ENCODE assay signal across 9 mouse cellular contexts in genomic region chr4:130171951-130172765, GRCm38 (mm10). TPM values are rescaled to one million over a fixed set of nuclear protein-coding genes. Genes with fewer than 3 reads are reported as not detected.
DNase-seq lines count a peak whose midpoint lies in the region; ATAC-seq lines count a peak whose summit lies in the region.
"Had no signal": no experiment of that assay in that cellular context is flagged by ENCODE, and none has a peak within 500 bp of the region (broad histone marks: within the 10 kb centered on the region; RNA-seq: fewer than 3 reads in every experiment).

No protein-coding gene starts in this region.

- DNase-seq in adrenal gland, adult 2 months = peak; percentile 86
- DNase-seq in thymus, postnatal 36 days = no peak
- no peak for DNase-seq in left cerebral cortex, postnatal 36 days (ENCODE audit: low spot score in 2 of 2)
- DNase-seq in right cerebral cortex, postnatal 4 days = no peak

- ATAC-seq in embryonic facial prominence, embryonic 15.5 days (ENCODE audit: insufficient number of reproducible peaks, low FRiP score, low TSS enrichment, low read depth) = no peak
- no peak for ATAC-seq in intestine, embryonic 15.5 days
- ATAC-seq in liver, embryonic 15.5 days (ENCODE audit: insufficient read depth) = no peak
- no peak for ATAC-seq in megakaryocyte, adult 5-6 weeks (ENCODE audit: poor library complexity, severe bottlenecking)

- H3K4me1 ChIP-seq in embryonic facial prominence, embryonic 15.5 days = peaks cover 61% of the 10 kb centered on the region
- H3K4me1 ChIP-seq in intestine, embryonic 15.5 days (replicated peaks) = peaks cover 75% of the 10 kb centered on the region
- H3K4me1 ChIP-seq in liver, embryonic 15.5 days (replicated peaks) = peaks cover 72% of the 10 kb centered on the region

- H3K9ac ChIP-seq in embryonic facial prominence, embryonic 15.5 days = no peak overlapping the region
- 0 out of 2 replicates have a peak overlapping the region, but pooled peaks have one; percentile 26 for H3K9ac ChIP-seq in intestine, embryonic 15.5 days
- 0 out of 2 replicates have a peak overlapping the region, but pooled peaks have one; percentile 25 for H3K9ac ChIP-seq in liver, embryonic 15.5 days

- peak overlapping the region; percentile 1; the same call in 1 of the 2 replicates for H3K4me2 ChIP-seq in embryonic facial prominence, embryonic 15.5 days (replicated peaks)
- H3K4me2 ChIP-seq in intestine, embryonic 15.5 days (replicated peaks) = peak overlapping the region; percentile 69
- H3K4me2 ChIP-seq in liver, embryonic 15.5 days = peak overlapping the region; percentile 71

- H3K9me3 ChIP-seq in embryonic facial prominence, embryonic 15.5 days (replicated peaks) = no peaks in the 10 kb centered on the region
- H3K9me3 ChIP-seq in intestine, embryonic 15.5 days = no peaks in the 10 kb centered on the region
- no peaks in the 10 kb centered on the region for H3K9me3 ChIP-seq in liver, embryonic 15.5 days (replicated peaks)

- 26% methylated on average over 11 of the region's 11 CpGs for WGBS in embryonic facial prominence, embryonic 15.5 days
- WGBS in intestine, embryonic 15.5 days = 31% methylated on average over 11 of the region's 11 CpGs
- 60% methylated on average over 11 of the region's 11 CpGs for WGBS in liver, embryonic 15.5 days (ENCODE audit: insufficient replicate concordance)

- no peak overlapping the region for H3K27ac ChIP-seq in embryonic facial prominence, embryonic 15.5 days (replicated peaks)
- H3K27ac ChIP-seq in intestine, embryonic 15.5 days = peak overlapping the region; percentile 18; the same call in 1 of the 2 replicates
- 0 out of 2 replicates have a peak overlapping the region, but pooled peaks have one; percentile 33 for H3K27ac ChIP-seq in liver, embryonic 15.5 days (replicated peaks)

- intact Hi-C loops in left cerebral cortex, postnatal 36 days (cut with DNase I) = no loop called here

- H3K36me3 ChIP-seq in embryonic facial prominence, embryonic 15.5 days = no peaks in the 10 kb centered on the region
- H3K36me3 ChIP-seq in intestine, embryonic 15.5 days = no peaks in the 10 kb centered on the region
- H3K36me3 ChIP-seq in liver, embryonic 15.5 days (replicated peaks) = peaks cover 33% of the 10 kb centered on the region

- peaks cover 30% of the 10 kb centered on the region for H3K27me3 ChIP-seq in embryonic facial prominence, embryonic 15.5 days
- H3K27me3 ChIP-seq in intestine, embryonic 15.5 days (replicated peaks) = peaks cover 4% of the 10 kb centered on the region
- peaks cover 70% of the 10 kb centered on the region for H3K27me3 ChIP-seq in liver, embryonic 15.5 days

- no peak overlapping the region for H3K4me3 ChIP-seq in embryonic facial prominence, embryonic 15.5 days (replicated peaks)
- 0 out of 2 replicates have a peak overlapping the region, but pooled peaks have one; percentile 0 for H3K4me3 ChIP-seq in intestine, embryonic 15.5 days (replicated peaks)
- peak overlapping the region; percentile 64 for H3K4me3 ChIP-seq in liver, embryonic 15.5 days (replicated peaks)

RNA-seq across cellular contexts. Expression of gene Tinagl1, which starts 2.8 kb away (rescaled TPM):
- 100 to 1,000 TPM; 115 to 136 TPM for total RNA-seq in adrenal gland, adult 2 months (2021)
- polyA plus RNA-seq in adrenal gland, adult 2 months (2012; rRNA removed) = 311 and 341 TPM in 2 replicates
- polyA plus RNA-seq in embryonic facial prominence, embryonic 15.5 days (2015; fragmentation: Nextera tagmentation; extraction: Ambion mirVana) = 26.5 and 27.4 TPM in 2 replicates
- polyA plus RNA-seq in intestine, embryonic 15.5 days (2015; fragmentation: Nextera tagmentation; extraction: Ambion mirVana) = 65.6 and 72.9 TPM in 2 replicates
- 41.1 and 47.6 TPM in 2 replicates for polyA plus RNA-seq in liver, embryonic 15.5 days (2015; fragmentation: Nextera tagmentation; extraction: Ambion mirVana)
- total RNA-seq in left cerebral cortex, postnatal 36 days (2021) = 10 to 100 TPM in 1 of 2 experiments, 1 to 10 TPM in 1; 8.0 to 13.4 TPM
- 11.4 and 12.3 TPM in 2 replicates for total RNA-seq in megakaryocyte, adult 5-6 weeks (2015)
- 8.3 and 13.7 TPM in 2 replicates for total RNA-seq in megakaryocyte, adult 5-6 weeks (2017)

RNA-seq across cellular contexts. Expression of gene Hcrtr1, which starts 33.0 kb away (rescaled TPM):
- under 1 TPM; 0.69 to 0.86 TPM for total RNA-seq in adrenal gland, adult 2 months (2021)
- 7.6 and 10.5 TPM in 2 replicates for polyA plus RNA-seq in adrenal gland, adult 2 months (2012; rRNA removed)
- polyA plus RNA-seq in embryonic facial prominence, embryonic 15.5 days (2015; fragmentation: Nextera tagmentation; extraction: Ambion mirVana) = 0.16 TPM in 1 of 2 replicates, not detected in the other
- 0.24 and 0.37 TPM in 2 replicates for polyA plus RNA-seq in intestine, embryonic 15.5 days (2015; fragmentation: Nextera tagmentation; extraction: Ambion mirVana)
- not detected in 2 replicates for polyA plus RNA-seq in liver, embryonic 15.5 days (2015; fragmentation: Nextera tagmentation; extraction: Ambion mirVana)
- 1 to 10 TPM; 2.0 to 2.4 TPM for total RNA-seq in left cerebral cortex, postnatal 36 days (2021)
- not detected in 2 replicates for total RNA-seq in megakaryocyte, adult 5-6 weeks (2015)
- total RNA-seq in megakaryocyte, adult 5-6 weeks (2017) = not detected in 2 replicates

RNA-seq across cellular contexts. Expression of gene Gm853, which starts 50.0 kb away (rescaled TPM):
- not detected for total RNA-seq in adrenal gland, adult 2 months (2021)
- polyA plus RNA-seq in adrenal gland, adult 2 months (2012; rRNA removed) = not detected in 2 replicates
- not detected in 2 replicates for polyA plus RNA-seq in embryonic facial prominence, embryonic 15.5 days (2015; fragmentation: Nextera tagmentation; extraction: Ambion mirVana)
- not detected in 2 replicates for polyA plus RNA-seq in intestine, embryonic 15.5 days (2015; fragmentation: Nextera tagmentation; extraction: Ambion mirVana)
- polyA plus RNA-seq in liver, embryonic 15.5 days (2015; fragmentation: Nextera tagmentation; extraction: Ambion mirVana) = not detected in 2 replicates
- total RNA-seq in left cerebral cortex, postnatal 36 days (2021) = not detected
- not detected in 2 replicates for total RNA-seq in megakaryocyte, adult 5-6 weeks (2015)
- total RNA-seq in megakaryocyte, adult 5-6 weeks (2017) = not detected in 2 replicates
- total RNA-seq: left cerebral cortex, postnatal 10 days had no signal

Comparison
In these comparisons a context has a peak if more than half of its experiments do, and no peak if none do; other contexts are left out.
1. H3K4me2 ChIP-seq: peak in every context shown above with its lines; median percentile 71 in liver, embryonic 15.5 days; 69 in intestine, embryonic 15.5 days; 1 in embryonic facial prominence, embryonic 15.5 days.